Mouse (Mus musculus): ENCODE measurements at regions not wholly inside any gene's neighbourhood (a gene's known extent, or its start where the extent isn't known, plus 50 kb on each side); places are given as distances from the start of the nearest gene placed in this dataset.
A peak's percentile ranks its signal among the peaks of the same experiment; 100 is the strongest.

DNA sequence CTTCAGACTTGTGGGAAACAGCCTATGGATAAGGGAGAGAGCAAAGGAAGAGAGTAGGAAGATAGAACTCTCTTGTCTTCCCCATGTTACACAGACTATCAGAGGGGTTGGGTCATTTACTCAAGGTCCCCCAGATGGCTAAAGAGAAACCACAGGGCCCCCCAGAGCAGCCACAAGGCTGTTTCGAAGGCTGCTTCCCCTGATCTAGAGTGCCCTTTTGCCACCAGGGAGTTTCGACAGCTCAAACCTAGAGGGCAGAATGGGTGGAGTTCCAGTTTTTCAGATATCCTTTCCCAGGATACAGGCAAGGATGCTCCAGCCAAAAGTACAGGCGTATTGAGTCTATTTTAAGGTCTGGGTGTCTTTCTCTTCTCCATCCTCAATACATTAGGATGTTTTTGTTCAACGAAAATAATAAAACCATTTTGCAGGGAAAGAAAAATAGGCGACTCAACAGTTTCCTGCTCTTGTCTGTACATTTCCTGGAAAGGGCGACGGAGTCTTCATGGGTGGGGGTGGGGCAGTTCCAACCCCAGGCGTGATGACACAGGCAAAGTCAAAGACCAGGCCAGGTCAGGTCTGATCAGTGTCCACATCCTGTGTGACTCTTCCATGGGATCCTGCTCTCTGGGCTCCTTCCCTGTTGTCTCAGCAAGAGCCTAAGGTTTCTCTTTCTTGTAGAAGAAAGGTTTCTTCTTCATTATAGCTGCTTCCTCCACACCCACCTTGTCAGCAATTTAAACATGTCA is 96.9 kb upstream of the Mgme1 start:
- H3K9me3 ChIP-seq (replicated peaks): no peaks in the 10 kb centered on the region
- H3K4me2 ChIP-seq: no peak overlapping the region
- H3K4me1 ChIP-seq (replicated peaks): peaks cover 25% of the 10 kb centered on the region
- H3K9ac ChIP-seq: no peak overlapping the region
- WGBS: 61% methylated on average over 8 of the region's 8 CpGs
- no peak overlapping the region for H3K27ac ChIP-seq
- H3K36me3 ChIP-seq: no peaks in the 10 kb centered on the region
- no peak for ATAC-seq (replicated peaks; ENCODE audit: insufficient number of reproducible peaks, insufficient read depth, low FRiP score, low read depth)
- H3K4me3 ChIP-seq: no peak overlapping the region
- H3K27me3 ChIP-seq: no peaks in the 10 kb centered on the region

DNA sequence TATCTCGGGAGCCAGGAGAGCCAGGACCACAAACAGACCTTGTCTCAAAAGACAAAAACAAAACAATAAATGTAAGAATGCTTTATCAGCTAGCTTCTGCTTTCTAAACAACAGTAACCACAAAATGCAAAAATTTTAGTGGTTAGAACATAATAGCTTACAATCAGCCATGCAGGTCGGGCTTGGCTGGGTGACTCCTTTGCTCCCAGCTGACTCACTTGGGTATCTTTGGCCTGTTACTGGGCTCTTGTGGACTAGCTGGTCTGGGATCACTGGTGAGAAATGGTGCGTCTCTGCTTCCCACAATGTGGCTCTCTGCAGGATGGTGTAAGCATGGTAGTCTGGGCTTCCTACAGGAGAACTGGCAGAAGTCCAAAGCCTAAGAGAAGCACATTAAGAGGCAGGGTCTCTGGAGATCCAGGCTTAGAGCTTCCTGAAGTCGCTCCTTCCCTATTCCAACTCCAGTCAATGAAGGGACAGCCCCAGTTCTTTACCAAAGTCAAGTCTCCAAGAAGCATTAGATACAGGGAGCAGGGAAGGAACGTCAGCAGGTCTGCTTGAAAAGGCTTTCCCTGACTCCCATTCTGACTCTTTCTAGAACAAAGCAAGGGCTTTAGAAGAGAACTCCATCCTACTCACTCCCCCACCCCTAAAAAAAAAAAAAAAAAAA is 96.0 kb upstream of the Mgme1 start:
- Histone ChIP-seq H3K27me3 (no peaks in the 10 kb centered on the region), H3K4me3 (no peak overlapping the region), H3K36me3 (no peaks in the 10 kb centered on the region), H3K4me2 (no peak overlapping the region), H3K27ac (no peak overlapping the region), H3K4me1 (replicated peaks) (peaks cover 25% of the 10 kb centered on the region), H3K9ac (no peak overlapping the region), H3K9me3 (replicated peaks) (no peaks in the 10 kb centered on the region)
- ATAC-seq (replicated peaks; ENCODE audit: insufficient number of reproducible peaks, insufficient read depth, low FRiP score, low read depth): no peak
- WGBS: 80% methylated on average over 5 of the region's 5 CpGs

DNA sequence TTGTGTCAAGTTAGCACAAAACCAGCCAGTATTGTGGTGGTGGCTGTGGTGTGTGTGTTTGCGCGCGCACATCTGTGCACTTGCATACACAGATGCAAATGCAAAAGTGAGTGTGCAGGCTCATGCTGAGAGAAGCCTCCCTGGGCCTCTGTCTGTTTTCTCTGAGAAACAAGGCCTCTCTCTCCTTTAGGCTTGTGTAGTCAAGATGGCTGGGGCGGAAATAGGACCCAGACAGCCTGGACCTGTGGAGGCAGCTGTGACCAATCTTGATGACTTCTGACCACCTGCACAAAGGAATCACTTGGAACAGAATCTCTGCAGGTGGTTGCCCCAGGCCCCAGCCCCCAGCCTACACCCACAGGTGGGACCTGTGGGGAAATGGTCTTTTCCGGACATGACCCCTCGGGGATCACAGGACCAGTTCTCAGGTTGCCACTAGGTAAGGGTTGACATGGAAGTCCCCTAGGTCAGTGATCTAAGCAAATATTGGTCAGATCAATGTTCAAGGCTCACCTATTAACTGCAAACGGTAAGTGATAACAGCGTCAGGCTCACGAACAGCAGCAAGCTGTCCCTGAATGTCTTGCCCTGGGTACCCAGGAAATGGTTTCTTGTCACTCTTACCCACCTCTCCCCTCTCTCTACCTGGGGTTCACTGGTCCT is 93.8 kb upstream of the Mgme1 start:
- 0 out of 2 replicates have a peak overlapping the region, but pooled peaks have one; percentile 31 for H3K4me2 ChIP-seq
- no peak overlapping the region for H3K4me3 ChIP-seq
- H3K9me3 ChIP-seq (replicated peaks): no peaks in the 10 kb centered on the region
- no peaks in the 10 kb centered on the region for H3K27me3 ChIP-seq
- no peaks in the 10 kb centered on the region for H3K36me3 ChIP-seq
- WGBS: 81% methylated on average over 9 of the region's 9 CpGs
- peak overlapping the region; percentile 94 for H3K27ac ChIP-seq
- ATAC-seq (replicated peaks; ENCODE audit: insufficient number of reproducible peaks, insufficient read depth, low FRiP score, low read depth): no peak
- peaks cover 26% of the 10 kb centered on the region for H3K4me1 ChIP-seq (replicated peaks)
- H3K9ac ChIP-seq: 0 out of 2 replicates have a peak overlapping the region, but pooled peaks have one; percentile 23

DNA sequence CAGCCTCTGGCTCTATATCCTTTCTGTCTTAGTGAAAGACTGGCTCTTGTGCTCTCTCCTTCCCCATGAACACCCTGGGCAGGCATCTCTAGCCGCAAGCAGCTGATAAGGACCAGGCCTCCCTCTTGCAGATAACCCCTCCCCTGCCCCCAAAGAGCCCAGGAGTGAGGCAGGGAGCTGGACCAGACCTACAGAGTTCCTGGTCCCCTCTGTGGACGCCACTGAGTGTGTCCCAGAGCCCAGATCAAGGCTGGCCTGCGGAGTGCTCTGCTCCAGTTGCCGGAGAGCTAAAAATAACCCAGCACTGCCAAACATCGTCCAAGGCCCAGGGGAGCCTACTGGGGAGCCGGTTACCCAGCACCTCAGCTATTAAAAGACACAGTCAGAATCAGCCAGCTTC is 93.2 kb upstream of the Mgme1 start:
- no peaks in the 10 kb centered on the region for H3K36me3 ChIP-seq
- peak overlapping the region; percentile 94 for H3K27ac ChIP-seq
- H3K4me2 ChIP-seq: peak overlapping the region; percentile 31
- H3K4me1 ChIP-seq (replicated peaks): peaks cover 26% of the 10 kb centered on the region
- H3K4me3 ChIP-seq: no peak overlapping the region
- 0 out of 2 replicates have a peak overlapping the region, but pooled peaks have one; percentile 23 for H3K9ac ChIP-seq
- 20% methylated on average over 6 of the region's 6 CpGs for WGBS
- no peaks in the 10 kb centered on the region for H3K27me3 ChIP-seq
- peak; percentile 82 for ATAC-seq (replicated peaks; ENCODE audit: insufficient number of reproducible peaks, insufficient read depth, low FRiP score, low read depth)
- no peaks in the 10 kb centered on the region for H3K9me3 ChIP-seq (replicated peaks)

DNA sequence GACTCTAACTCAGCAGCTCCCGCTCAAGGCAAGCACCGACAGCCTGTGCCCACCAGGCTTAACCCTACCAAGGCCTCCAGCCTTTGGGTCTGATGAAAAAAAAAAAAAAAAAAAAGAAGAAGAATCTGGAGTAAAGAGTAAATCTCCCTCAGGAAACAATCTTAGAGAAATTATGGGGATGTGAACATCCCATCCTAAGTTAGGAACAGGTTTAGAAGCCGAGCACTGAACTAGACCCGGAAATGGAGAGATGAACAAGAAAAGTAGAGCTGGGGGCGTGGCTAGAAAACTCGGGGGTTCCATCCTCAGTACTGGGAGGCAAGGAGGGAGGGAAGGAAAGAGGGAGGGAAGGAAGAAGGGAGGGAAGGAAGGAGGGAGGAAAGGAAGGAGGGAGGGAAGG is 92.5 kb upstream of the Mgme1 start:
- ATAC-seq (replicated peaks; ENCODE audit: insufficient number of reproducible peaks, insufficient read depth, low FRiP score, low read depth): no peak
- no peak overlapping the region for H3K9ac ChIP-seq
- peak overlapping the region; percentile 94 for H3K27ac ChIP-seq
- no peaks in the 10 kb centered on the region for H3K27me3 ChIP-seq
- H3K4me3 ChIP-seq: no peak overlapping the region
- peaks cover 22% of the 10 kb centered on the region for H3K4me1 ChIP-seq (replicated peaks)
- no peaks in the 10 kb centered on the region for H3K9me3 ChIP-seq (replicated peaks)
- 55% methylated on average over 6 of the region's 6 CpGs for WGBS
- peak overlapping the region; percentile 31; the same call in 1 of the 2 replicates for H3K4me2 ChIP-seq
- H3K36me3 ChIP-seq: no peaks in the 10 kb centered on the region

DNA sequence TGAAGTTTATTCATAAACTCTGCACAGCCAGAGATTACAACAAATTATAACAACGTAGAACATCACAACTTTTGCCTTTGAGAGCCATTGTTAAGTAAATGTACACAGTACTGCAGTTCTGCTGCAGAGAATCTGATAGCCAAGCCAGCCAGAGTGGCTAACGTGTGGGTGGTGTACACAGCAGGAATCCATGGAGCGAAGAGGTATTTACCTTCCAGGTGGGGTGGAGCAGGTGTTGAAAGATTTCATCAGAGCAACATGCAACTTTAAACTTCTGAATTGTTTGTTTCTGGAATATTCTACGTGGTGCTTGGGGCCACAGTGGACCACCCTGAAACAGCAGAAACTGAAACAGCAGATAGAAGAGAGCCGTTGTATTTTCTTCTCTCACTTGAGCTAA is 88.4 kb upstream of the Mgme1 start:
- H3K4me1 ChIP-seq (replicated peaks): peaks cover 19% of the 10 kb centered on the region
- ATAC-seq (replicated peaks; ENCODE audit: insufficient number of reproducible peaks, insufficient read depth, low FRiP score, low read depth): no peak
- no peaks in the 10 kb centered on the region for H3K36me3 ChIP-seq
- no peak overlapping the region for H3K4me2 ChIP-seq
- WGBS: 67% methylated on average over 5 of the region's 5 CpGs
- H3K27me3 ChIP-seq: no peaks in the 10 kb centered on the region
- no peak overlapping the region for H3K9ac ChIP-seq
- no peaks in the 10 kb centered on the region for H3K9me3 ChIP-seq (replicated peaks)
- H3K27ac ChIP-seq: no peak overlapping the region
- H3K4me3 ChIP-seq: no peak overlapping the region

DNA sequence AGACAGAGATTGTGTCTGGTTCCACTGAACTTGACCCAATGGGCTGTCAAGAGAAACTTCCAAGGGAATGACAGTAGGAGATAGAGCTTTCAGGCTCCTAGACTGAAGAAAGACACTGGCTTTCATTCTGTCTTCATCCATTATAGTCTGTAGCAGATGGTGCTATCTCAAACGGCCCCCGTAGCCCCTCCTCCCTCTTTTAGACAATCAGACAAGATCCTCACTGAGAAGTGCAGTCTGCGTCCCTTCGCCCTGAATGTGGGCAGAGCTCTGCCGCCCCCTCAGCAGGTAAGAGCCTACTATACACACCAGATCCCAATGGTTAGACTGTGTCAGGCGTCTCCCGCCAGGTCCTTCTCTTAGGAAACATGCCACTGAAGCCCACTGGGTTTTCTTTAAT is 87.9 kb upstream of the Mgme1 start:
- H3K9me3 ChIP-seq (replicated peaks): no peaks in the 10 kb centered on the region
- no peaks in the 10 kb centered on the region for H3K27me3 ChIP-seq
- H3K9ac ChIP-seq: no peak overlapping the region
- no peak overlapping the region for H3K4me2 ChIP-seq
- H3K4me1 ChIP-seq (replicated peaks): peaks cover 14% of the 10 kb centered on the region
- H3K36me3 ChIP-seq: no peaks in the 10 kb centered on the region
- 70% methylated on average over 7 of the region's 7 CpGs for WGBS
- no peak for ATAC-seq (replicated peaks; ENCODE audit: insufficient number of reproducible peaks, insufficient read depth, low FRiP score, low read depth)
- no peak overlapping the region for H3K27ac ChIP-seq
- H3K4me3 ChIP-seq: no peak overlapping the region

DNA sequence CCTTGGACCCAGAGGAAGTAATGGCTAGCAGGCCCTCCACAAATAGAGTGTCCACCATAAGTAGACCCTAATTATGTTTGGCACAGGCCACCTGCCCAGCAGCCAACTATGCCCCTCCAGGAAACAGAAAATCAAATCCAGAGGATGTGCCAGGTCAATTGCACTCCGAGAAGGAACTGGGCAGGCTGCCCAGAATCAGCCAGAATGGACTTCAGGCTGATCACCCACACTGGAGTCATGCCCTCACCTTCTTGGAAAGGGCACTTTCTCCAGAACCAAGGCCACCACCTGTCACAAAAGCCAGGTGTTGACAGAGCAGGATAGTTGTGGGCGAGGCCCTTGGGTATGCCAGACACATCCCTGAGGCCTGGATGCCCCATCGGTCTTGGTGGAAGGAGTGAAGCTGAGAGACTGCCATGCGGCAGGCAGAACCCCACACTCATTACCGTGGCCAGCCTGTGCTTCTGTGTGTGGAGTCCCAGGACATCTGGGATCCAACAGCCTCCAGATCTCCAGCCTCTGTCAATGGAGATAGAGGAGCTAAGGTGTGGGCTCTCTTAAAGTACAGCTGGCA is 87.0 kb upstream of the Mgme1 start:
- H3K36me3 ChIP-seq: no peaks in the 10 kb centered on the region
- peaks cover 10% of the 10 kb centered on the region for H3K4me1 ChIP-seq (replicated peaks)
- no peak overlapping the region for H3K9ac ChIP-seq
- H3K4me3 ChIP-seq: no peak overlapping the region
- H3K27me3 ChIP-seq: no peaks in the 10 kb centered on the region
- WGBS: 55% methylated on average over 5 of the region's 5 CpGs
- H3K4me2 ChIP-seq: no peak overlapping the region
- no peaks in the 10 kb centered on the region for H3K9me3 ChIP-seq (replicated peaks)
- H3K27ac ChIP-seq: peak overlapping the region; percentile 66
- ATAC-seq (replicated peaks; ENCODE audit: insufficient number of reproducible peaks, insufficient read depth, low FRiP score, low read depth): 0 out of 2 replicates have a peak, but pooled peaks have one; percentile 35

DNA sequence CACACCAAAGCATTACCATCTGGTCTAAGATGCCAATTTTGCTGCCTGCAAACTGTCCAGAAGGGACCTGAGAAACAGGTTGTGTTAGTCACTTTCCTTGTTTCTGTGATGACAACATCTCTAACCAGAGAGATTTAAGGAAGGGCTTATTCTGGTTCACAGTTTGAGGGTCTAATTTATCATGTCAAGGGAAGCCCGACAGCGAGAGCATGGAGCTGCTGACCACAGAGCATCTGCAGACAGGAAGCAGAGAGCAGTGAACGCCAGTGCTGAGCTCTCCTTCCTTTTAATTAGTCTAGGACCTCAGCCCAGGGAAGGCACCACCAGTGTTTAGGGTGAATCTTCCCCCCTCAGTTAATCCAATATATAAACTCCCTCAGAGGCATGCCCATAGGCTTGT is 85.3 kb upstream of the Mgme1 start:
- Histone ChIP-seq H3K4me1 (replicated peaks) (peaks cover 10% of the 10 kb centered on the region), H3K4me3 (no peak overlapping the region), H3K27ac (no peak overlapping the region), H3K9ac (no peak overlapping the region), H3K4me2 (no peak overlapping the region), H3K36me3 (no peaks in the 10 kb centered on the region), H3K9me3 (replicated peaks) (no peaks in the 10 kb centered on the region), H3K27me3 (no peaks in the 10 kb centered on the region)
- ATAC-seq (replicated peaks; ENCODE audit: insufficient number of reproducible peaks, insufficient read depth, low FRiP score, low read depth): no peak
- WGBS: 73% methylated on average over 3 of the region's 3 CpGs

DNA sequence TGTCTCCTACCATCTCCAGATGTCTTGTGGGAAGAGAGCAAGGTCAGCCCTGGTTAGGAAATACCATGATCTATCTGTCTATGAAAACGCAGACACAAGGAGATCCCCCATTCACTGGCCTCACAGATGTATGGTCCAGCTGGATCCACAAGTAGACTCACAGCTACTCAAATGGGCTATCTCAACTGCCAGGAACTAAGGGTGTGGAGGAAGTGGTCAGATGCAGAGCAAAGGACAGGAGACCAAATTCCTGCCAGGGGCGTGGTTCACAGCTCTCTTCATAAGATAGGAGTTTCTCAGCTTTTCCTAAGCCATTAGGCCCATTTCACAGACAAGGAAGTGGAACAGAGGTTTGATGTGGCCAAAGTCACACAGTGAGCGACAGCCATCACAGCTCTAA is 84.0 kb upstream of the Mgme1 start:
- WGBS: 88% methylated on average over 3 of the region's 3 CpGs
- ATAC-seq (replicated peaks; ENCODE audit: insufficient number of reproducible peaks, insufficient read depth, low FRiP score, low read depth): no peak
- no peak overlapping the region for H3K27ac ChIP-seq

DNA sequence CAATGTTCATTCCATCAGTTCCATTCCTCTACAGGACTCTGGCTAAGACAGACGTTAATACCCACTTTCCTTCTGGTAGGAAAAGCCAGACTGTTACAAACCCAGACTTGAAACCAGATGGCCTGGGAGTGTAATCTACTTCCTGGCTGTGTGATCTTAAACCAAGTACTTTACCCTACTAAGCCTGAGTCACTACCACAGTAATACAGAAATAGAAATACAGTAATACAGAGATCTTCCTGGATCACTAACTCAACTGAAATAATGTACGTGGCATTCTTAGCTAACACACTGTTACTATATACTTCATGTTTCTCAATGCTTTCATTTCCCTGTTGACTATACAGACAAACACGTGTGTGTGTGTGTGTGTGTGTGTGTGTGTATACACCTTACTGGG is 82.4 kb upstream of the Mgme1 start:
- H3K27ac ChIP-seq: no peak overlapping the region
- peaks cover 6% of the 10 kb centered on the region for H3K4me1 ChIP-seq (replicated peaks)
- H3K27me3 ChIP-seq: no peaks in the 10 kb centered on the region
- no peak for ATAC-seq (replicated peaks; ENCODE audit: insufficient number of reproducible peaks, insufficient read depth, low FRiP score, low read depth)
- no peak overlapping the region for H3K4me3 ChIP-seq
- H3K4me2 ChIP-seq: no peak overlapping the region
- H3K36me3 ChIP-seq: no peaks in the 10 kb centered on the region
- H3K9me3 ChIP-seq (replicated peaks): no peaks in the 10 kb centered on the region
- no peak overlapping the region for H3K9ac ChIP-seq
- WGBS: 56% methylated on average over 3 of the region's 3 CpGs

More for the DNA sequence above, 84.0 kb upstream of the Mgme1 start:
- Histone ChIP-seq H3K36me3 (no peaks in the 10 kb centered on the region), H3K4me3 (no peak overlapping the region), H3K27me3 (no peaks in the 10 kb centered on the region), H3K4me1 (replicated peaks) (peaks cover 10% of the 10 kb centered on the region), H3K9ac (no peak overlapping the region), H3K4me2 (no peak overlapping the region), H3K9me3 (replicated peaks) (no peaks in the 10 kb centered on the region)

All from heart, embryonic 15.5 days (tissue).